Mouse (Mus musculus) MEL (cell line): Measurements from ENCODE around the gene Gm20425. TPM values are rescaled to one million over a fixed set of nuclear protein-coding genes. Genes with fewer than 3 reads are reported as not detected.

Experiments
- DNase-seq: peaks from one replicate; pipeline ENCODE4 v3.0.0; 2011; ENCODE audit warnings: low read depth, low spot score
- H3K27ac ChIP-seq: 2 replicates; pipeline ENCODE4 v1.5.1; 2012; ENCODE audit warnings: low read depth, mild to moderate bottlenecking, control low read depth, low read length, moderate library complexity; ENCODE audit not compliant: control insufficient read depth
- H3K27me3 ChIP-seq, 2 experiments: fragments of 150-350 bp in 1 of 2; sonication (generic) in 1 of 2; 2 replicates each; pipeline ENCODE4 v1.6.1; 2012; ENCODE audit warnings: low read length in 2 of 2, mild to moderate bottlenecking in 2 of 2, improper control_type of control experiment in 1 of 2, moderate library complexity in 1 of 2; ENCODE audit not compliant: insufficient read depth in 2 of 2, control insufficient read depth in 1 of 2
- H3K36me3 ChIP-seq, 2 experiments: 2 replicates each; pipeline ENCODE4 v1.6.1; 2012 to 2014; ENCODE audit warnings: low read length in 2 of 2, improper control_type of control experiment in 1 of 2, inconsistent platforms in 1 of 2, mild to moderate bottlenecking in 1 of 2; ENCODE audit not compliant: insufficient read depth in 2 of 2, control insufficient read depth in 1 of 2
- H3K4me1 ChIP-seq, 2 experiments: fragments of 150-350 bp in 1 of 2; sonication (generic) in 1 of 2; 2 replicates each; pipeline ENCODE4 v1.6.1; 2012; ENCODE audit warnings: low read length in 2 of 2, improper control_type of control experiment in 1 of 2, mild to moderate bottlenecking in 1 of 2; ENCODE audit not compliant: insufficient read depth in 2 of 2, control insufficient read depth in 1 of 2
- H3K4me3 ChIP-seq, 2 experiments: fragments of 150-350 bp in 1 of 2; sonication (generic) in 1 of 2; 2 replicates each; pipeline ENCODE4 v1.5.1; 2012; ENCODE audit warnings: low read depth in 2 of 2, low read length in 2 of 2, mild to moderate bottlenecking in 2 of 2, moderate library complexity in 2 of 2, control low read depth in 1 of 2, improper control_type of control experiment in 1 of 2; ENCODE audit not compliant: control insufficient read depth in 1 of 2, insufficient read depth in 1 of 2
- H3K79me2 ChIP-seq: 2 replicates; pipeline ENCODE4 v1.6.1; 2012; ENCODE audit warnings: mild to moderate bottlenecking, low read length, moderate library complexity; ENCODE audit not compliant: control insufficient read depth, poor library complexity, insufficient read depth
- H3K9ac ChIP-seq: 2 replicates; pipeline ENCODE4 v1.6.1; 2012; ENCODE audit warnings: low read depth, mild to moderate bottlenecking, control low read depth, low read length, moderate library complexity; ENCODE audit not compliant: control insufficient read depth, poor library complexity, severe bottlenecking
- H3K9me3 ChIP-seq: fragments of 150-350 bp; sonication (generic); replicated peaks from 2 replicates; pipeline ENCODE4 v1.6.1; 2012; ENCODE audit warnings: mild to moderate bottlenecking, low read length, improper control_type of control experiment, moderate library complexity; ENCODE audit not compliant: insufficient read depth
- BHLHE40 ChIP-seq: IDR thresholded peaks from 2 replicates; pipeline ENCODE4 v1.6.1; 2012; ENCODE audit warnings: low read depth, mild to moderate bottlenecking, inconsistent platforms, low read length, improper control_type of control experiment, borderline replicate concordance
- CHD2 ChIP-seq: IDR thresholded peaks from 2 replicates; pipeline ENCODE4 v1.6.1; 2011; ENCODE audit warnings: low read length, improper control_type of control experiment
- CTCF ChIP-seq, 3 experiments: IDR thresholded peaks in 2 of 3; conservative IDR thresholded peaks in 1 of 3; 2 replicates each; pipeline ENCODE4 v1.5.1; 2011 to 2012; ENCODE audit warnings: low read length in 3 of 3, low read depth in 2 of 3, mild to moderate bottlenecking in 2 of 3, improper control_type of control experiment in 1 of 3, inconsistent platforms in 1 of 3, mixed read lengths in 1 of 3, moderate library complexity in 1 of 3; ENCODE audit not compliant: control insufficient read depth in 1 of 3, insufficient read depth in 1 of 3, poor library complexity in 1 of 3, severe bottlenecking in 1 of 3
- ELF1 ChIP-seq: IDR thresholded peaks from 2 replicates; pipeline ENCODE4 v1.6.1; 2014; ENCODE audit warnings: low read depth, mild to moderate bottlenecking, inconsistent platforms, low read length, improper control_type of control experiment, moderate library complexity
- GATA1 ChIP-seq: IDR thresholded peaks from 2 replicates; pipeline ENCODE4 v1.6.1; 2011; ENCODE audit warnings: low read depth, low read length, improper control_type of control experiment
- HCFC1 ChIP-seq: IDR thresholded peaks from 2 replicates; pipeline ENCODE4 v1.6.1; 2012; ENCODE audit warnings: low read depth, mild to moderate bottlenecking, inconsistent platforms, low read length, improper control_type of control experiment, moderate library complexity
- JUND ChIP-seq: IDR thresholded peaks from 2 replicates; pipeline ENCODE4 v1.6.1; 2011; ENCODE audit warnings: low read depth, mild to moderate bottlenecking, improper control_type of control experiment, low read length
- MAFK ChIP-seq: IDR thresholded peaks from 2 replicates; pipeline ENCODE4 v1.6.1; 2011; ENCODE audit warnings: low read depth, mild to moderate bottlenecking, low read length, improper control_type of control experiment, borderline replicate concordance
- MEF2A ChIP-seq: IDR thresholded peaks from 2 replicates; pipeline ENCODE4 v1.6.1; 2014; ENCODE audit warnings: low read depth, mild to moderate bottlenecking, inconsistent platforms, low read length, improper control_type of control experiment; ENCODE audit not compliant: poor library complexity, insufficient replicate concordance, severe bottlenecking; ENCODE audit errors: extremely low read depth
- MYB ChIP-seq: IDR thresholded peaks from 2 replicates; pipeline ENCODE4 v1.6.1; 2011; ENCODE audit warnings: mild to moderate bottlenecking, low read depth, low read length, improper control_type of control experiment
- MYC ChIP-seq: IDR thresholded peaks from 2 replicates; pipeline ENCODE4 v1.6.1; 2011; ENCODE audit warnings: low read depth, mild to moderate bottlenecking, low read length, improper control_type of control experiment, moderate library complexity
- NELFE ChIP-seq: IDR thresholded peaks from 2 replicates; pipeline ENCODE4 v1.6.1; 2011; ENCODE audit warnings: low read depth, low read length, improper control_type of control experiment
- NRF1 ChIP-seq: IDR thresholded peaks from 2 replicates; pipeline ENCODE4 v1.6.1; 2014; ENCODE audit warnings: low read depth, mild to moderate bottlenecking, inconsistent platforms, low read length, improper control_type of control experiment, moderate library complexity; ENCODE audit not compliant: poor library complexity, insufficient read depth, severe bottlenecking
- POLR2AphosphoS2 ChIP-seq: IDR thresholded peaks from 2 replicates; pipeline ENCODE4 v1.6.1; 2011; ENCODE audit warnings: low read length, improper control_type of control experiment
- POLR2AphosphoS5 ChIP-seq: IDR thresholded peaks from 2 replicates; pipeline ENCODE4 v1.6.1; 2012; ENCODE audit warnings: low read depth, borderline replicate concordance, mild to moderate bottlenecking, inconsistent platforms, low read length, moderate library complexity, mixed read lengths
- RAD21 ChIP-seq: IDR thresholded peaks from 2 replicates; pipeline ENCODE4 v1.6.1; 2011; ENCODE audit warnings: mild to moderate bottlenecking, low read depth, low read length, improper control_type of control experiment
- SIN3A ChIP-seq: IDR thresholded peaks from 2 replicates; pipeline ENCODE4 v1.6.1; 2012; ENCODE audit warnings: low read length, improper control_type of control experiment, inconsistent platforms
- SMC3 ChIP-seq: IDR thresholded peaks from 2 replicates; pipeline ENCODE4 v1.6.1; 2011; ENCODE audit warnings: low read depth, low read length, improper control_type of control experiment
- TAL1 ChIP-seq: IDR thresholded peaks from 2 replicates; pipeline ENCODE4 v1.6.1; 2012; ENCODE audit warnings: mild to moderate bottlenecking, inconsistent platforms, low read length, moderate library complexity, mixed read lengths
- TBP ChIP-seq: IDR thresholded peaks from 2 replicates; pipeline ENCODE4 v1.8.0; 2011; ENCODE audit warnings: low read depth, low read length, improper control_type of control experiment
- TCF12 ChIP-seq: IDR thresholded peaks from 2 replicates; pipeline ENCODE4 v1.6.1; 2014; ENCODE audit warnings: low read depth, mild to moderate bottlenecking, inconsistent platforms, low read length, improper control_type of control experiment, moderate library complexity
- UBTF ChIP-seq: IDR thresholded peaks from 2 replicates; pipeline ENCODE4 v1.6.1; 2012; ENCODE audit warnings: low read depth, mild to moderate bottlenecking, inconsistent platforms, low read length, improper control_type of control experiment, moderate library complexity, borderline replicate concordance; ENCODE audit not compliant: insufficient read depth
- USF1 ChIP-seq: IDR thresholded peaks from 2 replicates; pipeline ENCODE4 v1.6.1; 2014; ENCODE audit warnings: low read depth, mild to moderate bottlenecking, inconsistent platforms, low read length, improper control_type of control experiment, moderate library complexity
- USF2 ChIP-seq, 2 experiments: IDR thresholded peaks; 2 replicates each; pipeline ENCODE4 v1.6.1; 2011 to 2012; ENCODE audit warnings: improper control_type of control experiment in 2 of 2, low read length in 2 of 2, borderline replicate concordance in 1 of 2, inconsistent platforms in 1 of 2, low read depth in 1 of 2, mild to moderate bottlenecking in 1 of 2; ENCODE audit not compliant: insufficient read depth in 1 of 2
- ZC3H11A ChIP-seq: IDR thresholded peaks from 2 replicates; pipeline ENCODE4 v1.6.1; 2012; ENCODE audit warnings: low read depth, mild to moderate bottlenecking, inconsistent platforms, low read length, improper control_type of control experiment
- ZKSCAN1 ChIP-seq: IDR thresholded peaks from 2 replicates; pipeline ENCODE4 v1.6.1; 2012; ENCODE audit warnings: low read depth, mild to moderate bottlenecking, inconsistent platforms, low read length, improper control_type of control experiment, moderate library complexity
- ZMIZ1 ChIP-seq: IDR thresholded peaks from 2 replicates; pipeline ENCODE4 v1.6.1; 2012; ENCODE audit warnings: low read depth, mild to moderate bottlenecking, inconsistent platforms, low read length, improper control_type of control experiment, moderate library complexity
- ZNF384 ChIP-seq: IDR thresholded peaks from 2 replicates; pipeline ENCODE4 v1.6.1; 2012; ENCODE audit warnings: low read depth, mild to moderate bottlenecking, inconsistent platforms, low read length, improper control_type of control experiment
- polyA plus RNA-seq, 2 experiments: library from polyadenylated mRNA; stranded (reverse) in 1 of 2; unstranded in 1 of 2; fragments of >175 nt in 1 of 2; fragments of >200 nt in 1 of 2; gene quantifications; 2 replicates each; pipeline versions ENCODE4 v1.2.1 to v1.2.4; 2012; ENCODE audit warnings: low replicate concordance in 2 of 2, low read depth in 1 of 2; ENCODE audit not compliant: insufficient read length in 2 of 2, insufficient read depth in 1 of 2, missing spikeins in 1 of 2
- total RNA-seq: library from RNA; depleted of rRNA; stranded (reverse); fragments of 300-350 nt; gene quantifications from 2 replicates; pipeline ENCODE4 v1.2.3, GENCODE M21; 2012

The Gm20425 gene
- total and polyA plus RNA-seq, 3 experiments = not detected

GRCm38 (mm10) chr9:103239471-103239870 lies 9.4 kb upstream of the Gm20425 start:
- H3K9ac ChIP-seq = no peak overlapping the region
- no peaks in the 10 kb centered on the region for H3K4me1 ChIP-seq
- H3K27ac ChIP-seq = no peak overlapping the region
- DNase-seq = no peak
- H3K79me2 ChIP-seq = no peaks in the 10 kb centered on the region
- no peak for TF ChIP-seq ZC3H11A
- no peak for TF ChIP-seq ELF1
- no peak for TF ChIP-seq MYC
- no peak for TF ChIP-seq TBP
- TF ChIP-seq TCF12 = no peak
- no peak for TF ChIP-seq TAL1
- no peak for TF ChIP-seq USF1
- TF ChIP-seq RAD21 = no peak
- no peak for TF ChIP-seq POLR2AphosphoS5
- TF ChIP-seq ZNF384 = no peak
- TF ChIP-seq GATA1 = no peak
- no peak for TF ChIP-seq ZKSCAN1
- no peak for TF ChIP-seq SMC3
- TF ChIP-seq BHLHE40 = no peak
- TF ChIP-seq JUND = no peak
- no peaks in the 10 kb centered on the region; a peak in 1 of 4 replicates for H3K27me3 ChIP-seq
- no peak overlapping the region for H3K4me3 ChIP-seq
- no peaks in the 10 kb centered on the region for H3K9me3 ChIP-seq
- H3K36me3 ChIP-seq = no peaks in the 10 kb centered on the region

GRCm38 (mm10) chr9:103234565-103235165 lies 4.6 kb upstream of the Gm20425 start:
- TF ChIP-seq HCFC1 (no peak), TBP (no peak), RAD21 (no peak), CTCF (IDR thresholded peaks at IDR 0.05 in 2 of 3, conservative IDR thresholded peaks at IDR 0.05 in 1 of 3; ENCODE audit: control insufficient read depth in 1 of 3, insufficient read depth in 1 of 3, low read depth in 2 of 3, low read length in 3 of 3, poor library complexity in 1 of 3, severe bottlenecking in 1 of 3) (no peak), UBTF (no peak), MEF2A (no peak), NELFE (no peak), GATA1 (no peak), POLR2AphosphoS2 (no peak), MYB (no peak), SIN3A (no peak), ZNF384 (no peak), BHLHE40 (no peak), USF2 (IDR thresholded peaks at IDR 0.05; ENCODE audit: borderline replicate concordance in 1 of 2, insufficient read depth in 1 of 2, low read depth in 1 of 2, low read length in 2 of 2) (no peak), NRF1 (no peak), MAFK (no peak), CHD2 (no peak), ZMIZ1 (no peak), MYC (no peak)
- no peaks in the 10 kb centered on the region for H3K27me3 ChIP-seq
- H3K36me3 ChIP-seq = no peaks in the 10 kb centered on the region
- no peaks in the 10 kb centered on the region for H3K9me3 ChIP-seq
- H3K27ac ChIP-seq = no peak overlapping the region
- DNase-seq = no peak
- no peaks in the 10 kb centered on the region for H3K79me2 ChIP-seq
- H3K4me3 ChIP-seq = no peak overlapping the region
- 0 out of 4 replicates have a peak, but pooled peaks cover 0 to 3% of the 10 kb centered on the region in 2 experiments for H3K4me1 ChIP-seq
- no peak overlapping the region for H3K9ac ChIP-seq
